Mouse (Mus musculus): ENCODE results near the gene Sh2b2.

GRCm38 (mm10) chr5:136240381-136240780 lies 6.0 kb downstream of the Sh2b2 start:
- TF ChIP-seq CTCF (conservative IDR thresholded peaks at IDR 0.05; ENCODE audit: low read length) (no peak), NANOG (IDR thresholded peaks at IDR 0.05; ENCODE audit: borderline replicate concordance, low read length) (no peak)
